Mouse (Mus musculus) 3T3-L1 (cell line): ENCODE measurements around the gene Fndc10.
A peak's percentile ranks its signal among the peaks of the same experiment; 100 is the strongest.
"Not testable (repeated sequence)": the region's sequence is repeated elsewhere in the genome, so short reads cannot be mapped to it uniquely, and the experiment has no call there.

ENCODE experiments used
- DNase-seq: peaks from one replicate; pipeline ENCODE4 v3.0.0-alpha.2; 2015; ENCODE audit warnings: low read depth, low spot score

Fndc10 gene

GRCm38 (mm10) chr4:155683670-155684277, 10.4 kb upstream of the Fndc10 start:
- DNase-seq, result not testable (repeated sequence)

GRCm38 (mm10) chr4:155687764-155688163, 6.4 kb upstream of the Fndc10 start:
- DNase-seq, result not testable (repeated sequence)

GRCm38 (mm10) chr4:155690571-155691375, 3.4 kb upstream of the Fndc10 start:
- DNase-seq, result peak; percentile 59

- DNase-seq, result no peak
Observed at GRCm38 (mm10) chr4:155692421-155692820, 1.7 kb upstream of the Fndc10 start.

- DNase-seq, result no peak
Observed at GRCm38 (mm10) chr4:155694482-155695401, 600 bp downstream of the Fndc10 start.

- DNase-seq, result no peak
Observed at GRCm38 (mm10) chr4:155695531-155696062, 1.5 kb downstream of the Fndc10 start.

- peak; percentile 37 for DNase-seq
Observed at GRCm38 (mm10) chr4:155696261-155697255, 2.4 kb downstream of the Fndc10 start.

GRCm38 (mm10) chr4:155700425-155700824, 6.3 kb downstream of the Fndc10 start:
- peak; percentile 68 for DNase-seq

GRCm38 (mm10) chr4:155703425-155703929, 9.3 kb downstream of the Fndc10 start:
- DNase-seq, result no peak

- DNase-seq, result peak; percentile 91
Observed at GRCm38 (mm10) chr4:155704721-155705591, 10.8 kb downstream of the Fndc10 start, which contains the start of gene Ssu72. TSS of gene Ssu72 (plus strand) at chr4:155704800.

GRCm38 (mm10) chr4:155705592-155705929, 11.4 kb downstream of the Fndc10 start:
- peak; percentile 41 for DNase-seq

- DNase-seq, result no peak
Observed at GRCm38 (mm10) chr4:155708582-155708981, 14.4 kb downstream of the Fndc10 start.

GRCm38 (mm10) chr4:155708988-155709387, 14.8 kb downstream of the Fndc10 start:
- no peak for DNase-seq

GRCm38 (mm10) chr4:155710521-155711252, 16.5 kb downstream of the Fndc10 start:
- DNase-seq, result no peak

- peak; percentile 55 for DNase-seq
Observed at GRCm38 (mm10) chr4:155721668-155722083, 27.5 kb downstream of the Fndc10 start.

GRCm38 (mm10) chr4:155727993-155728392, 33.9 kb downstream of the Fndc10 start:
- DNase-seq, result no peak

GRCm38 (mm10) chr4:155733267-155733666, 39.1 kb downstream of the Fndc10 start:
- DNase-seq, result no peak

- peak; percentile 97 for DNase-seq
Observed at GRCm38 (mm10) chr4:155734350-155734941, 40.3 kb downstream of the Fndc10 start, which contains the start of gene Tmem240. TSS of gene Tmem240 (plus strand) at chr4:155734800.
